Mouse (Mus musculus) C2C12 (cell line): ENCODE data around the gene Pot1b.

ENCODE experiments used
- CTCF ChIP-seq: IDR thresholded peaks from one replicate; pipeline ENCODE4 v1.5.1; 2011; ENCODE audit not compliant: control insufficient read depth, insufficient read depth, insufficient read length
- MAX ChIP-seq: IDR thresholded peaks from one replicate; pipeline ENCODE4 v1.6.1; 2011; ENCODE audit warnings: mild to moderate bottlenecking, control low read depth
- USF1 ChIP-seq: IDR thresholded peaks from one replicate; pipeline ENCODE4 v1.6.1; 2011; ENCODE audit warnings: low read depth, mild to moderate bottlenecking, control low read depth, moderate library complexity

DNA sequence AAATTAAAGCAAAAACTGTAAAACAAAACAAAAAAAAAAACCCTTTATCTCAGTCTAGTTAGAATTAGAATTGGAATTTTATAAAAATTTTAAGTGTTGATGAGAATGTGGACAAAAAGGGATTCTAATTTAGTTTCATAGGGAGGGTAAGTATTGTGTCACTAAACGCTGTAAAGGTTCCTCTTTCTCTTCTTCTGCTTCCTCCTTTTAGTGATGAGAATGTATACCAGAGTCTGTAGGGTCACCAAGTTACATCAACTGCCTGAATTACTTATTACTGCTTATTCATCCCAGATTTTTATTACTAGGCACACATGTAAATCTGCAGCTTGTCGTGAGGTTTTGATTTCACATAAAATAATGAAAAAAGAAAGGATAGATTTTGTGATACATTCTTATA, 13.8 kb upstream of the Pot1b start:
- TF ChIP-seq MAX (no peak), CTCF (no peak), USF1 (no peak)
